Mouse (Mus musculus) hindbrain, embryonic 12.5 days (tissue): Measurements from ENCODE around the gene Mfsd5. TPM values are rescaled to one million over a fixed set of nuclear protein-coding genes. Genes with fewer than 3 reads are reported as not detected.

Source experiments
- ATAC-seq: fragments of 200-750 bp; cut with Nextera tagmentation; 2 replicates; pipeline ENCODE4 v1.8.0; 2017; ENCODE audit warnings: moderate TSS enrichment; ENCODE audit not compliant: low FRiP score
- H3K27ac ChIP-seq: fragments of 300-500 bp; sonication (generic); 2 replicates; pipeline ENCODE4 v1.5.1; 2016; ENCODE audit warnings: mild to moderate bottlenecking
- H3K27me3 ChIP-seq: fragments of 300-500 bp; sonication (generic); 2 replicates; pipeline ENCODE4 v1.6.1; 2016; ENCODE audit warnings: mild to moderate bottlenecking
- H3K36me3 ChIP-seq: fragments of 300-500 bp; sonication (generic); 2 replicates; pipeline ENCODE4 v1.6.1; 2016; ENCODE audit warnings: mild to moderate bottlenecking
- H3K4me1 ChIP-seq: fragments of 300-500 bp; sonication (generic); 2 replicates; pipeline ENCODE4 v1.6.1; 2016
- H3K4me2 ChIP-seq: fragments of 300-500 bp; sonication (generic); replicated peaks from 2 replicates; pipeline ENCODE4 v1.6.1; 2016; ENCODE audit warnings: mild to moderate bottlenecking
- H3K4me3 ChIP-seq: fragments of 300-500 bp; sonication (generic); 2 replicates; pipeline ENCODE4 v1.5.1; 2016; ENCODE audit warnings: mild to moderate bottlenecking
- H3K9ac ChIP-seq: fragments of 300-500 bp; sonication (generic); 2 replicates; pipeline ENCODE4 v1.6.1; 2016; ENCODE audit warnings: mild to moderate bottlenecking, moderate library complexity
- H3K9me3 ChIP-seq: fragments of 300-500 bp; sonication (generic); replicated peaks from 2 replicates; pipeline ENCODE4 v1.6.1; 2016; ENCODE audit warnings: mild to moderate bottlenecking
- WGBS: fragments of 180-500 bp; shearing (Covaris S2); methylation state at CpG from one replicate; pipeline ENCODE4 v1.1.7; 2016; 5-methylcytosine and 5-hydroxymethylcytosine counted together
- polyA plus RNA-seq: library from polyadenylated mRNA; unstranded; fragments of >200 nt; fragmentation: Nextera tagmentation; extraction: Ambion mirVana; gene quantifications from 2 replicates; pipeline ENCODE4 v1.2.1, GENCODE M21; 2016

The Mfsd5 gene
- polyA plus RNA-seq, 1 experiment from 2014 or later = 54.9 TPM

GRCm38 (mm10) chr15:102243229-102244190, 35.7 kb upstream of the Mfsd5 start:
- H3K27ac ChIP-seq = no peak overlapping the region
- no peak for ATAC-seq
- H3K9me3 ChIP-seq = no peaks in the 10 kb centered on the region
- H3K36me3 ChIP-seq = no peaks in the 10 kb centered on the region
- H3K4me2 ChIP-seq = peak overlapping the region; percentile 27
- peaks cover 83% of the 10 kb centered on the region for H3K27me3 ChIP-seq
- 11% methylated on average over 22 of the region's 22 CpGs for WGBS
- H3K9ac ChIP-seq = peak overlapping the region; percentile 1
- H3K4me1 ChIP-seq = peaks cover 41% of the 10 kb centered on the region
- 0 out of 2 replicates have a peak overlapping the region, but pooled peaks have one; percentile 1 for H3K4me3 ChIP-seq

- ATAC-seq = no peak
- H3K36me3 ChIP-seq = no peaks in the 10 kb centered on the region
- H3K27ac ChIP-seq = no peak overlapping the region
- no peaks in the 10 kb centered on the region for H3K9me3 ChIP-seq
- peaks cover 46% of the 10 kb centered on the region for H3K4me1 ChIP-seq
- H3K4me3 ChIP-seq = peak overlapping the region; percentile 57
- peak overlapping the region; percentile 44; the same call in 1 of the 2 replicates for H3K9ac ChIP-seq
- H3K4me2 ChIP-seq = peak overlapping the region; percentile 97
- peaks cover 93% of the 10 kb centered on the region for H3K27me3 ChIP-seq
- WGBS = 4% methylated on average over 17 of the region's 19 CpGs
Observed at GRCm38 (mm10) chr15:102244306-102245191, 34.7 kb upstream of the Mfsd5 start.

GRCm38 (mm10) chr15:102245461-102245881, 33.8 kb upstream of the Mfsd5 start:
- peaks cover 96% of the 10 kb centered on the region for H3K27me3 ChIP-seq
- peak overlapping the region; percentile 57 for H3K4me3 ChIP-seq
- ATAC-seq = no peak
- H3K36me3 ChIP-seq = no peaks in the 10 kb centered on the region
- peaks cover 46% of the 10 kb centered on the region for H3K4me1 ChIP-seq
- H3K4me2 ChIP-seq = peak overlapping the region; percentile 97
- WGBS = 3% methylated on average over 14 of the region's 14 CpGs
- H3K9ac ChIP-seq = no peak overlapping the region
- H3K9me3 ChIP-seq = no peaks in the 10 kb centered on the region
- no peak overlapping the region for H3K27ac ChIP-seq

- Histone ChIP-seq H3K27me3 (peaks cover 95% of the 10 kb centered on the region), H3K27ac (peak overlapping the region; percentile 86), H3K4me3 (peak overlapping the region; percentile 57), H3K36me3 (no peaks in the 10 kb centered on the region), H3K9me3 (no peaks in the 10 kb centered on the region), H3K4me1 (peaks cover 46% of the 10 kb centered on the region), H3K4me2 (peak overlapping the region; percentile 97), H3K9ac (peak overlapping the region; percentile 60)
- peak; percentile 80 for ATAC-seq
- under 1% methylated on average over 41 of the region's 44 CpGs for WGBS
Observed at GRCm38 (mm10) chr15:102245891-102246741, 33.1 kb upstream of the Mfsd5 start.

DNA sequence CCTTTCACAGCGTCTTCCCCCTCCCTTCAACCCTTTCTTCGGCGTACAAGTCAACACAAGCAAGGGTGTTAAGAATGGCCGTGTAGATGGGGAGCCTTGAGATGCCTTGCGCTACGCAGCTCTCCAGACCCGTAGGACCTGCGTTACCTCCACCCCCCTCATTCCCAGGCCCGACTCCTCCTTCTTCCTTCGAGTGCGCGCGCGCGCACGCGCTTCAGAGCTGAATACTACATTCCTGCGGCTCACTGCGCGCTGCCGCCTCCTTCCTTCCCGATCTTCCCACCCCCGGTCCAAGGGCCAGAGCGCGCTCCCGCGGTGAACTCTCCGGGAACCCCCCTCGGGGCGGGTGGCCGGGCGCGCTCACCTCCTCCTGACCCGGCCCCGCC, 32.4 kb upstream of the Mfsd5 start:
- peaks cover 46% of the 10 kb centered on the region for H3K4me1 ChIP-seq
- H3K4me3 ChIP-seq = peak overlapping the region; percentile 57
- WGBS = 0% methylated on average over 30 of the region's 35 CpGs
- peak overlapping the region; percentile 86 for H3K27ac ChIP-seq
- peak overlapping the region; percentile 60; the same call in 1 of the 2 replicates for H3K9ac ChIP-seq
- no peaks in the 10 kb centered on the region for H3K36me3 ChIP-seq
- H3K9me3 ChIP-seq = no peaks in the 10 kb centered on the region
- peak; percentile 61 for ATAC-seq
- H3K27me3 ChIP-seq = peaks cover 93% of the 10 kb centered on the region
- H3K4me2 ChIP-seq = peak overlapping the region; percentile 97

GRCm38 (mm10) chr15:102247252-102248130, 31.8 kb upstream of the Mfsd5 start:
- H3K27me3 ChIP-seq = peaks cover 93% of the 10 kb centered on the region
- peaks cover 46% of the 10 kb centered on the region for H3K4me1 ChIP-seq
- H3K9ac ChIP-seq = peak overlapping the region; percentile 60
- 1% methylated on average over 56 of the region's 65 CpGs for WGBS
- ATAC-seq = peak; percentile 49
- peak overlapping the region; percentile 86 for H3K27ac ChIP-seq
- no peaks in the 10 kb centered on the region for H3K9me3 ChIP-seq
- H3K4me3 ChIP-seq = peak overlapping the region; percentile 57
- no peaks in the 10 kb centered on the region for H3K36me3 ChIP-seq
- H3K4me2 ChIP-seq = peak overlapping the region; percentile 97

DNA sequence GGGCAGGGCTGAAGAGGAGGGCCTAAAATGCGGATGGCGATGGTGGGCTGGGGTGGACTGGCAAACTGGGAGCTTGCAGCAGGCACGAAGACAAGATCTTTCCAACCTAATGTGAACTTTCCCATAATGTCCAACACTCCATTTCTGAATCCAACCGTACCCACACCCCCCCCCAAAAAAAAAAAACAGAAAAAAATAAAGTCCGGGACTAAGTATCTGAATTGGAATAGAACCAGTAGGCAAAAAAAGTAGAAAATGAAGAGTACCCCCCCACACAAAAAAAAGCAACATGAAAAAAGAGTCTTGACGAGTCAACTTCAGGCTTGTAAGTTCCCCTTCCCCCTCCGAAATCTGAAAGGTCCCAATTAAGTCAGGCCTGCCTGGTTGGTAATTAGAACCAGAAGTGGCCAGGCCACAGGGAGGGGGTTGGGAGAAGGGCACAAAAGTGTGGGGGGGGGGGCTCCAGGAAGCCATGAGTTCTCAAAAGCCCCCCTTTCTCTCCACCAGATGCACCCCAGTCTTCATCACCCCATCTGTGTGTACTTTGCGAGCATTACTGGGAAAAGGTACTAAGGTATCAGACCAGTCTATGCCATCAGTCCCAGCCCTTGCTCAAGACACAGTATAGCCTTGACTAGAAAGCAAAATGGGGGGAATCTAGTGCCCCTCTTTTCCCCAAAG, 31.0 kb upstream of the Mfsd5 start:
- Histone ChIP-seq H3K4me1 (peaks cover 44% of the 10 kb centered on the region), H3K27me3 (peaks cover 90% of the 10 kb centered on the region), H3K9ac (peak overlapping the region; percentile 60), H3K4me2 (peak overlapping the region; percentile 97), H3K27ac (peak overlapping the region; percentile 86), H3K9me3 (no peaks in the 10 kb centered on the region), H3K36me3 (no peaks in the 10 kb centered on the region), H3K4me3 (peak overlapping the region; percentile 57)
- 7% methylated on average over 8 of the region's 8 CpGs for WGBS
- no peak for ATAC-seq

- Histone ChIP-seq H3K9me3 (no peaks in the 10 kb centered on the region), H3K4me1 (peaks cover 39% of the 10 kb centered on the region), H3K4me2 (peak overlapping the region; percentile 97), H3K27me3 (peaks cover 85% of the 10 kb centered on the region), H3K4me3 (peak overlapping the region; percentile 57; the same call in 1 of the 2 replicates), H3K9ac (no peak overlapping the region), H3K36me3 (no peaks in the 10 kb centered on the region), H3K27ac (peak overlapping the region; percentile 81)
- ATAC-seq = no peak
- 11% methylated on average over 3 of the region's 3 CpGs for WGBS
Observed at GRCm38 (mm10) chr15:102248812-102249191, 30.5 kb upstream of the Mfsd5 start.

DNA sequence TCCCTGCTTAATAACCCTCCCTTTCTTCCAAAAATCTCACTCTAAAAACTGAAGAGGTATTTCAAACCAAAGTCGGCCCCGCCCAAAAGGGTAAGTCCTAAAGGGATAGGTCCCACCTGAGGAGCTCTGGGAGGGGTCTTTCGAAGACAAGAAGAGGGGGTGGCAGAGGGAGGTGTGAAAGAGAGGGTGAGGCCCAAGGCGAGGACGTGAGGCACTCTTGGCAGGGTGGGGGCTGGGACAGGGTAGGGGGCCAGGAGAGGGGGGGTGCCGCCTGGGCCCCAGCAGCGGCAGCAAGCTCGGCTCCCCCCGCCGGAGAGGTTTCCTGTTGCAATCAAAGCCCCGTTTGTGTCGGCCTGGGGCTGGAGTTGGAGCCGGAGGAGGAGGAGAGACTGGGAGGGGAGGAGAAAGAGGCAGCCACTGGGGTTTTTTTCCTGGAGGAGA, 30.0 kb upstream of the Mfsd5 start:
- ATAC-seq = no peak
- no peaks in the 10 kb centered on the region for H3K9me3 ChIP-seq
- H3K9ac ChIP-seq = 0 out of 2 replicates have a peak overlapping the region, but pooled peaks have one; percentile 23
- 0 out of 2 replicates have a peak overlapping the region, but pooled peaks have one; percentile 3 for H3K4me3 ChIP-seq
- H3K4me2 ChIP-seq = peak overlapping the region; percentile 97
- H3K27me3 ChIP-seq = peaks cover 85% of the 10 kb centered on the region
- peaks cover 35% of the 10 kb centered on the region for H3K4me1 ChIP-seq
- H3K27ac ChIP-seq = peak overlapping the region; percentile 81
- no peaks in the 10 kb centered on the region for H3K36me3 ChIP-seq
- WGBS = 2% methylated on average over 13 of the region's 13 CpGs

DNA sequence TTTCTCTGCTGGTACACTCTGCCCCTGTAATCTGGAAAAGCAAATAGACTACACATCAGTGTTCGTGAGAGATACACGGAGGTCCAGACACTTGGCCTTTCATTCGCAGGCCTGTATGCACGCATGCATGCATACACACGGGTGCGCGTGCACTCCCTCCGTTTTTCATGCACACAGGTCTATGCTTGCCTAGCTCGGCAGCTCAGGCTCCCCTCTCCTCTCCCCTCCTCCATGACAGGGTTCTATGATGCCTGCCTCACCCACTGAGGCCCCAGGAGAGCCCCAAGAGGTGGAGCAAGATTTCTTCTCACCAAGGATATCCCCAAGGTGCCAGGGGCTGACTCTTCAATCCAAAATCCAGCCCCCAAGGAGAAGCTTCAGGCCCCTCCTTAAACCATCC, 29.3 kb upstream of the Mfsd5 start:
- Histone ChIP-seq H3K4me1 (peaks cover 33% of the 10 kb centered on the region), H3K9me3 (no peaks in the 10 kb centered on the region), H3K27me3 (peaks cover 85% of the 10 kb centered on the region), H3K4me2 (peak overlapping the region; percentile 97), H3K9ac (no peak overlapping the region), H3K36me3 (no peaks in the 10 kb centered on the region), H3K27ac (peak overlapping the region; percentile 81), H3K4me3 (no peak overlapping the region)
- WGBS = 43% methylated on average over 9 of the region's 9 CpGs
- no peak for ATAC-seq
